Mouse (Mus musculus) macrophage (primary cell): ENCODE results near the gene Pxylp1. TPM values are rescaled to one million over a fixed set of nuclear protein-coding genes. Genes with fewer than 3 reads are reported as not detected.
"Not testable (repeated sequence)": the region's sequence is repeated elsewhere in the genome, so short reads cannot be mapped to it uniquely, and the experiment has no call there.

ENCODE experiments used
- H3K27ac ChIP-seq: fragments of 350-480 bp; formaldehyde crosslinking; 2 replicates; pipeline ENCODE4 v1.9.0; 2021
- H3K36me3 ChIP-seq: fragments of 350-480 bp; formaldehyde crosslinking; 2 replicates; pipeline ENCODE4 v1.9.0; 2021; ENCODE audit errors: inconsistent target
- H3K4me3 ChIP-seq: fragments of 350-480 bp; formaldehyde crosslinking; 2 replicates; pipeline ENCODE4 v1.9.0; 2021; ENCODE audit errors: inconsistent target
- H3K79me2 ChIP-seq: fragments of 350-480 bp; formaldehyde crosslinking; 2 replicates; pipeline ENCODE4 v1.9.0; 2021; ENCODE audit errors: inconsistent target
- WGBS: methylation state at CpG from one replicate; pipeline ENCODE4 v1.1.7; 2026; ENCODE audit warnings: inconsistent platforms; ENCODE audit not compliant: missing documents; 5-methylcytosine and 5-hydroxymethylcytosine counted together
- polyA plus RNA-seq: library from polyadenylated mRNA; stranded (reverse); fragments of 250-400 nt; gene quantifications from 3 replicates; pipeline ENCODE4 v1.2.4, GENCODE M21; 2018; ENCODE audit warnings: inconsistent platforms
- total RNA-seq, 78 experiments: library from RNA; depleted of rRNA; stranded (reverse); fragments of 250-400 nt; gene quantifications; 1 replicate in 9 of 78; 2 replicates in 24 of 78; 3 replicates in 43 of 78; 4 replicates in 2 of 78; pipeline ENCODE4 v1.2.4; 2018; ENCODE audit warnings: inconsistent platforms in 56 of 78

Gene Pxylp1
- total RNA-seq (2018; cell fraction: chromatin; rRNA removed): 1 to 10 TPM in 4 of 26 experiments, under 1 TPM in 8, not detected in 14; 0.25 to 2.5 (median 0.56) TPM
- total RNA-seq (2018; cell fraction: cytosol; rRNA removed): under 1 TPM; 0.24 to 0.83 (median 0.52) TPM
- total RNA-seq (2018; cell fraction: nucleus; rRNA removed): 1 to 10 TPM in 5 of 26 experiments, under 1 TPM in 20, not detected in 1; 0.17 to 3.7 (median 0.58) TPM
- 0.19 to 1.3 TPM (median 0.67 TPM) in 3 replicates for polyA plus RNA-seq

GRCm38 (mm10) chr9:96892546-96892945, at the start of gene Pxylp1:
Pxylp1 (minus strand) TSS chr9:96892669.
- WGBS: 86% methylated on average over 3 of the region's 3 CpGs
- H3K4me3 ChIP-seq: no peak within 1 kb of the TSS
- no peaks in the 10 kb centered on the region for H3K79me2 ChIP-seq
- H3K36me3 ChIP-seq: no peaks in the 10 kb centered on the region
- H3K27ac ChIP-seq: no peak within 1 kb of the TSS

- Histone ChIP-seq H3K27ac (no peak overlapping the region), H3K4me3 (no peak overlapping the region), H3K79me2 (no peaks in the 10 kb centered on the region), H3K36me3 (no peaks in the 10 kb centered on the region)
- 81% methylated on average over 5 of the region's 5 CpGs for WGBS
These were observed 46.4 kb upstream of the Pxylp1 start for GRCm38 (mm10) chr9:96938887-96939286.

DNA sequence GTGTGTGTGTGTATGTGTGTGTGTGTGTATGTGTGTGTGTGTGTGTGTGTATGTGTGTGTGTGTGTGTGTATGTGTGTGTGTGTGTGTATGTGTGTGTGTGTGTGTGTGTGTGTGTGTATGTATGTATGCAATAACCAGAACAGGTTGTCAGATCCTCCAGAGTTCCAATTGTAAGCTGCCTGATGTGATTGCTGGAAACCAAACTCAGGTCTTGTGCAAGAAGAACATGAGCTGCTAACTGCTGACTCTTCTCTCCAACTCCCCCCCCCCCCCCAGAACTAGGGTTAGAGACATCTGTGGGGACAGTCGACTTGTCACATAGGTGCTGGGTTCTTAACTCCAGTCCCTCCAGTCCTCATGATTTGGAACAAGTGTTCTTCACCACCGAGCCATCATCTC, 44.0 kb upstream of the Pxylp1 start:
- not testable (repeated sequence) for H3K27ac ChIP-seq
- 63% methylated on average over 2 of the region's 2 CpGs for WGBS

GRCm38 (mm10) chr9:96935556-96936300, 43.3 kb upstream of the Pxylp1 start:
- no peak overlapping the region for H3K4me3 ChIP-seq
- H3K36me3 ChIP-seq: no peaks in the 10 kb centered on the region
- WGBS: 7% methylated on average over 13 of the region's 15 CpGs
- H3K79me2 ChIP-seq: no peaks in the 10 kb centered on the region
- no peak overlapping the region for H3K27ac ChIP-seq

More for the DNA sequence above, 44.0 kb upstream of the Pxylp1 start:
- H3K79me2 ChIP-seq, H3K36me3 ChIP-seq, H3K4me3 ChIP-seq: not testable (repeated sequence)

DNA sequence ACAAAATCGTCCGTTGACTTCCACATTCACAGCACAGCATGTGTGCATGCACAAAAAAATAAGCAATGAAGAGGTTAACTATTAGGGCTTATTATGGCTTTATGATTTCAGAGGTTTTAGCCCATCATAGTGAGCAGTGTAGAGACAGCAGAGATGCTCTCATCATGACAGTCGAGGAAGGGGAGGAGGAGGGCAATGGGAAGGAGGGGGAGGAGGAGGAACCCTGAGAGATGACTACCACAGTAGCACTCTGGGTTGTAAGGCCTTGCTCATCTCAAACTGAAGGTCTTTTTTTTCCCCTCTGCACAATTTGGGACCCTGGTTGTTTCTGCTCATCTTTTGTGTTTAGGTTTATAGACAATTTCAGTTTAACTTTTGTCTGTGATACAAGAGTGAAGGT, 42.3 kb upstream of the Pxylp1 start:
- WGBS: 77% methylated on average over 3 of the region's 3 CpGs
- H3K79me2 ChIP-seq: no peaks in the 10 kb centered on the region
- no peaks in the 10 kb centered on the region for H3K36me3 ChIP-seq
- no peak overlapping the region for H3K4me3 ChIP-seq
- no peak overlapping the region for H3K27ac ChIP-seq

DNA sequence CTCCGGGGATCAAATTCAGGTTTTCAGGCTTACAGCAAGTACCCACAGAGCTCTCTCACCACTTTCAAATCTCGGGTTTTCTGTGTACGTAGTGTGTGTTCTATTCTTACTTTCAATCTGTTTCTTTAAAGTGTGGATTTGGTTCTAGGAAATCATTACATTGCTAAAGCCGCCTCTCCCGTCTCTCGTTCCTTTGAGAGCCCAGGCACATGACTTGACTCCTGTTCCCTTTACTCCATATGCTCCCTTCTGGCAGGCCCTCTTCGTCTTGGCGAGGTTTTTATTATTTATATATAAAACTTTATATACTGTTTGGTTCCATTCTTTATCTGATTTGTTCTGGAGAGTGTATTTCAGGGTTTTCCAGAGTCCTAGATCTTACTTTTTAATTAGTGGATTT, 40.3 kb upstream of the Pxylp1 start:
- no peak overlapping the region for H3K4me3 ChIP-seq
- no peaks in the 10 kb centered on the region for H3K36me3 ChIP-seq
- WGBS: 95% methylated on average over 8 of the region's 8 CpGs
- H3K27ac ChIP-seq: no peak overlapping the region
- H3K79me2 ChIP-seq: no peaks in the 10 kb centered on the region

DNA sequence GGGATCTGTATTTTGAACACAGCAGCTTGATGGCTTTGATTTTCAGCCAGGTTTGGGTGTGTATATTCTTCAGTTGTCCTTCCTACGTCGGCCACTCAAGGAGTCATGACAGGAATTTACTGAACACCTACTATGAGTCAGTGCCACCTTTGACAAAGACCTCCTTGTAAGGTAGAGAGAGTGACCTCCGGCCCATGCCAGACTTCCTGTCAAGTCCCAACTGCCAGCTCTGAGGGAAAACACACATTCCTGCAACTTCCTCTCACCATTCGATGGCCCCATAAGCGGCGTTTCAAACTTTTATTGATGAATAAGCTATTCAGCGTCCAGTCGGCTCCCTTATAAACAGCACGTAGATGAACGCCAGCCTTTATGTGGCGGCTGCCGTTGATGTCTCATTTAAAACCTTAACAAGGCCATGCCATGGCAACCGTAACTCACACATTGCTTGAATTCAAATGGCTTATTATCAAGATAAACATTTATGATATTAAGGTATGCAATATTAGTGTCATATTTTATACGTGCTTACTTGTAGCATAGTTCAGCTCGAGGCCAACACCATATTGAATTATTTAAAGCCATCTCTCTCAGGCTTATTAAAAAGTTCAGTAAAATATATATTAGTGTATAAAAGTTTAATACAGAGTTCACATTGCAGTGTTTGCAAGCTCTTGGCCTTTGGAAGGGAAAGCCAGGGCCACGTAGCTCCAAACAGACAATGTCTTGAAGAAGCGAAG, 31.3 kb upstream of the Pxylp1 start:
- 69% methylated on average over 16 of the region's 17 CpGs for WGBS
- no peak overlapping the region for H3K4me3 ChIP-seq
- no peaks in the 10 kb centered on the region for H3K79me2 ChIP-seq
- H3K36me3 ChIP-seq: no peaks in the 10 kb centered on the region
- H3K27ac ChIP-seq: no peak overlapping the region

- H3K36me3 ChIP-seq: no peaks in the 10 kb centered on the region
- no peak overlapping the region for H3K4me3 ChIP-seq
- no peak overlapping the region for H3K27ac ChIP-seq
- H3K79me2 ChIP-seq: no peaks in the 10 kb centered on the region
- 98% methylated on average over 5 of the region's 6 CpGs for WGBS
These were observed 30.6 kb upstream of the Pxylp1 start for GRCm38 (mm10) chr9:96923119-96923518.

GRCm38 (mm10) chr9:96916620-96917538, 24.4 kb upstream of the Pxylp1 start:
- 31% methylated on average over 27 of the region's 27 CpGs for WGBS
- H3K4me3 ChIP-seq: no peak overlapping the region
- H3K36me3 ChIP-seq: no peaks in the 10 kb centered on the region
- no peaks in the 10 kb centered on the region for H3K79me2 ChIP-seq
- no peak overlapping the region for H3K27ac ChIP-seq

GRCm38 (mm10) chr9:96916076-96916475, 23.6 kb upstream of the Pxylp1 start:
- no peak overlapping the region for H3K4me3 ChIP-seq
- H3K27ac ChIP-seq: no peak overlapping the region
- H3K36me3 ChIP-seq: no peaks in the 10 kb centered on the region
- H3K79me2 ChIP-seq: no peaks in the 10 kb centered on the region
- WGBS: 78% methylated on average over 7 of the region's 7 CpGs

DNA sequence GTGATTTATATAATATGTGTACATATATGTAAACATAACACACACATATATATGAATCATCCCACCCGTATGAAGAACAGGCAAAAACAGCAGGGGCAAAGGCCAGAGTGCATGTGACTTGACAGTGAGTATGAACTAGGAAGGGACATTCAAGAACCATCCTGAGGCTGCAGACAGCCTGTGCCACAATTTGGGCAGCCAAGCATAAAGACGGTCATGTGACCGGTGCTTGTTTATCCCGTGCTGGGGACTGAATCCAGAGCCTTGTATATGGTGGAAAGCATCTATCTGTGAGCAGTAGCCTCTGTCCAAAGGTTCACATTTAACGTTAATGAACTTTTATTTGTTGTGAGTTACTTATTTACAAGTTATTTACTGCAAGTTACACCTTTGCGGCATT, 22.4 kb upstream of the Pxylp1 start:
- Histone ChIP-seq H3K79me2 (no peaks in the 10 kb centered on the region), H3K36me3 (no peaks in the 10 kb centered on the region), H3K4me3 (no peak overlapping the region), H3K27ac (no peak overlapping the region)
- 89% methylated on average over 5 of the region's 6 CpGs for whole genome bisulfite sequencing

- Histone ChIP-seq H3K79me2 (no peaks in the 10 kb centered on the region), H3K4me3 (no peak overlapping the region), H3K36me3 (no peaks in the 10 kb centered on the region), H3K27ac (no peak overlapping the region)
- WGBS: 97% methylated on average over 3 of the region's 3 CpGs
These were observed 21.5 kb upstream of the Pxylp1 start for GRCm38 (mm10) chr9:96914005-96914404.

DNA sequence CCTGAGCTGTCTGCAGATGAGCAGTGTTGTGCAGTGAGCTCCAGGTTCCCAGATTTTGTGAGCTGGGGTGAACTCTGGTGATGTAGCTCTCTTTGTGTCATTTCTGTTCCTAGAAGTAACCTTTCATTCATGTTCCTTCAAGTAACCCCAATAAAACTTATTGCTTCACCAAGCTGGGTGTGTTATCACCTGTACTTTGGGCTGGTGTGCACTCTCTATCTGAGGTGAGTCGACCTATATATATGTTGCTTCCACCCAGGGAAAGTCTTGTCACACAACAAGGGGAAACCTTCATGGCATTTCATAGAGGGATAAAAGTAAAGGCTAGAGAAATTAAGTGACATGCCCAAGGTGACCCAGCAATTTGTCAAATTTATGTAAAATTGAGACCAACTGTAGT, 17.0 kb upstream of the Pxylp1 start:
- Histone ChIP-seq H3K27ac (no peak overlapping the region), H3K79me2 (no peaks in the 10 kb centered on the region), H3K4me3 (no peak overlapping the region), H3K36me3 (no peaks in the 10 kb centered on the region)
- 93% methylated on average over 1 of the region's 1 CpGs for WGBS

GRCm38 (mm10) chr9:96908737-96909136, 16.3 kb upstream of the Pxylp1 start:
- 100% methylated on average over 2 of the region's 2 CpGs for WGBS
- Histone ChIP-seq H3K27ac (no peak overlapping the region), H3K4me3 (no peak overlapping the region), H3K79me2 (no peaks in the 10 kb centered on the region), H3K36me3 (no peaks in the 10 kb centered on the region)
